Comparison of ENCODE assay signal across 13 mouse cellular contexts in the genomic region with DNA sequence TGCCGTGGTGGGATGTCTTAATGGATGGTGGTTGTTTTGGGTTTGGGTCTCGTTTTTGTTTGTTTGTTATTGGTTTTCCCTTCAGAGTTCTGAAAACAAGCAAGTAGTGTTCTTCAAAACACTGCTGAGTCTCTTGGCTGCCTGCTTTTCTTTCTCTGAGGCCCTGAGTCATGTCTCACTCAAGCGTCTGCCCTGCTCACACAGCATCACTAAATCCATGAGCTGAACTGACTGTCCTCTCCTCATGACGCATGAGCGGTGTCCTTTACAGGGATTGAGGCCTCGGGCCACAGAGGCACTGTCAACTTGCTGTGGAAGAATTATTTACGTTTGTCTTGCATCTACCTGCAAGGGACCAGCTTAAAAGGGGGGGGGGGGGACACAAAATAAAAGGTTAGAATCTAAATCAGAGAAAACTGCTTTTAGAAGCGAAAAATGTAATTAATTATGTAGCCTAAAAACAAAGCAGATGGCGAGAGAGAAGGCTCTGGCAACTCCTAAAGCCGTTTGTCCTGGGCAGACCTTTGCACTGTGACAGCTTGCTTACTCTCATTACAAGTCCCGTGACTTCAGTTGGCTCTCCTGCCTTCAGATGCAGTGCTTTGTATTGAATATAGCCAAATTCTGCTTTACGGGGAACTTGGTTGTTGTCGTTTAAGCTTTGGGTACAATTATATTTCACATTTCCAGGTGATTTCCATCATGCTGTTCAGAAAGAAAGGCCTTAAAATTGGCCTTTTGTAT. TPM values are rescaled to one million over a fixed set of nuclear protein-coding genes. Genes with fewer than 3 reads are reported as not detected.
DNase-seq lines count a peak whose midpoint lies in the region; ATAC-seq and TF ChIP-seq lines count a peak whose summit lies in the region.
"Had no signal": no experiment of that assay in that cellular context is flagged by ENCODE, and none has a peak within 500 bp of the region (broad histone marks: within the 10 kb centered on the region; RNA-seq: fewer than 3 reads in every experiment).

No protein-coding gene starts in this region.

- no peak overlapping the region for H3K9ac ChIP-seq in forebrain, embryonic 13.5 days
- H3K9ac ChIP-seq in hindbrain, postnatal 0 days (replicated peaks; ENCODE audit: low read length): no peak overlapping the region
- no peak overlapping the region for H3K9ac ChIP-seq in heart, embryonic 11.5 days (ENCODE audit: low read depth, low read length)
- H3K9ac ChIP-seq: lung, embryonic 14.5 days had no signal

- no peak overlapping the region for H3K4me3 ChIP-seq in forebrain, embryonic 13.5 days
- no peak overlapping the region for H3K4me3 ChIP-seq in forebrain, embryonic 10.5 days
- H3K4me3 ChIP-seq in layer of hippocampus, adult 2 months: no peak overlapping the region
- H3K4me3 ChIP-seq in hindbrain, postnatal 0 days (ENCODE audit: low read length): no peak overlapping the region
- H3K4me3 ChIP-seq in heart, embryonic 11.5 days (ENCODE audit: low read depth, low read length): no peak overlapping the region
- H3K4me3 ChIP-seq: heart, adult 2 months had no signal

- H3K9me3 ChIP-seq in forebrain, embryonic 13.5 days (replicated peaks): no peaks in the 10 kb centered on the region
- no peaks in the 10 kb centered on the region for H3K9me3 ChIP-seq in forebrain, embryonic 10.5 days
- no peaks in the 10 kb centered on the region for H3K9me3 ChIP-seq in hindbrain, postnatal 0 days (ENCODE audit: low read length)
- no peaks in the 10 kb centered on the region for H3K9me3 ChIP-seq in heart, embryonic 11.5 days (replicated peaks; ENCODE audit: control insufficient read depth, low read length)

- 64% methylated on average over 13 of the region's 13 CpGs for WGBS in forebrain, embryonic 13.5 days
- 73% methylated on average over 13 of the region's 13 CpGs for WGBS in forebrain, embryonic 10.5 days
- 53% methylated on average over 13 of the region's 13 CpGs for WGBS in hindbrain, postnatal 0 days
- WGBS in heart, embryonic 11.5 days (ENCODE audit: insufficient replicate concordance): 83% methylated on average over 13 of the region's 13 CpGs

- ATAC-seq in forebrain, embryonic 13.5 days: no peak
- peak; percentile 45; the same call in 1 of the 2 replicates for ATAC-seq in hindbrain, postnatal 0 days
- ATAC-seq in heart, embryonic 11.5 days (replicated peaks; ENCODE audit: insufficient number of reproducible peaks, low FRiP score, low TSS enrichment): no peak

- H3K36me3 ChIP-seq in forebrain, embryonic 13.5 days (ENCODE audit: poor library complexity, severe bottlenecking): peaks cover 52% of the 10 kb centered on the region
- peaks cover 65% of the 10 kb centered on the region for H3K36me3 ChIP-seq in forebrain, embryonic 10.5 days (replicated peaks)
- peaks cover 33% of the 10 kb centered on the region for H3K36me3 ChIP-seq in hindbrain, postnatal 0 days (ENCODE audit: insufficient read depth, low read length)
- peaks cover 11% of the 10 kb centered on the region for H3K36me3 ChIP-seq in heart, embryonic 11.5 days (ENCODE audit: control insufficient read depth, insufficient read depth, low read length)

- DNase-seq in forebrain, embryonic 10.5 days (ENCODE audit: extremely low spot score, low spot score): no peak
- no peak for DNase-seq in layer of hippocampus, adult 2 months (ENCODE audit: low spot score in 2 of 2)
- no peak for DNase-seq in layer of hippocampus, adult 11-12 months (ENCODE audit: low spot score)
- peak; percentile 80 for DNase-seq in cerebellum, adult 9-10 months
- DNase-seq in hindbrain, postnatal 0 days (ENCODE audit: low spot score): peak; percentile 48
- no peak for DNase-seq in embryo, embryonic 11 days
- DNase-seq: B cell, adult 2 months; heart, adult 2 months; lung, embryonic 14.5 days; thymus, adult 18-20 months had no signal

- peak overlapping the region; percentile 44 for H3K27ac ChIP-seq in forebrain, embryonic 13.5 days
- H3K27ac ChIP-seq in forebrain, embryonic 10.5 days: no peak overlapping the region
- H3K27ac ChIP-seq in layer of hippocampus, adult 2 months: peak overlapping the region; percentile 29
- H3K27ac ChIP-seq in hindbrain, postnatal 0 days: 0 out of 2 replicates have a peak overlapping the region, but pooled peaks have one; percentile 5
- H3K27ac ChIP-seq in heart, embryonic 11.5 days (ENCODE audit: low read depth, low read length): no peak overlapping the region
- H3K27ac ChIP-seq: heart, adult 2 months had no signal

- no peaks in the 10 kb centered on the region for H3K27me3 ChIP-seq in forebrain, embryonic 13.5 days
- no peaks in the 10 kb centered on the region for H3K27me3 ChIP-seq in forebrain, embryonic 10.5 days (ENCODE audit: poor library complexity, severe bottlenecking)
- no peaks in the 10 kb centered on the region for H3K27me3 ChIP-seq in hindbrain, postnatal 0 days (ENCODE audit: insufficient read depth, low read length)
- H3K27me3 ChIP-seq in heart, embryonic 11.5 days (ENCODE audit: control insufficient read depth, insufficient read depth, low read length): no peaks in the 10 kb centered on the region

- peaks cover 30% of the 10 kb centered on the region for H3K4me1 ChIP-seq in forebrain, embryonic 13.5 days
- peaks cover 41% of the 10 kb centered on the region for H3K4me1 ChIP-seq in forebrain, embryonic 10.5 days
- no peaks in the 10 kb centered on the region for H3K4me1 ChIP-seq in hindbrain, postnatal 0 days (ENCODE audit: insufficient read depth, low read length)
- H3K4me1 ChIP-seq in heart, embryonic 11.5 days (ENCODE audit: control insufficient read depth, insufficient read depth, low read length): peaks cover 8% of the 10 kb centered on the region; the same call in 1 of the 2 replicates

- no peak for TF ChIP-seq CTCF in layer of hippocampus, adult 2 months (conservative IDR thresholded peaks at IDR 0.05)
- TF ChIP-seq CTCF in hindbrain, postnatal 0 days (IDR thresholded peaks at IDR 0.05; ENCODE audit: low read depth): no peak

- no peak overlapping the region for H3K4me2 ChIP-seq in forebrain, embryonic 13.5 days
- no peak overlapping the region for H3K4me2 ChIP-seq in hindbrain, postnatal 0 days (ENCODE audit: low read depth, low read length)
- H3K4me2 ChIP-seq in heart, embryonic 11.5 days: no peak overlapping the region
- H3K4me2 ChIP-seq: lung, embryonic 14.5 days; midbrain, embryonic 11.5 days had no signal

RNA-seq across cellular contexts. Expression of gene Tor3a, which starts 29.2 kb away (rescaled TPM):
- 3.7 and 6.4 TPM in 2 replicates for polyA plus RNA-seq in forebrain, embryonic 13.5 days (2015; fragmentation: Nextera tagmentation; extraction: Ambion mirVana)
- polyA plus RNA-seq in forebrain, embryonic 10.5 days (2016; fragmentation: Nextera tagmentation; extraction: Ambion mirVana): 5.4 and 6.2 TPM in 2 replicates
- total RNA-seq in layer of hippocampus, adult 2 months (2021): 1 to 10 TPM; 7.1 to 8.2 TPM
- 2.4 and 5.6 TPM in 2 replicates for total RNA-seq in hindbrain, postnatal 0 days (2014; rRNA removed)
- polyA plus RNA-seq in hindbrain, postnatal 0 days (2015; fragmentation: Nextera tagmentation; extraction: Ambion mirVana): 3.0 and 4.3 TPM in 2 replicates
- 4.5 and 5.5 TPM in 2 replicates for polyA plus RNA-seq in heart, embryonic 11.5 days (2014; fragmentation: Nextera tagmentation; extraction: Ambion mirVana)

Comparison
In these comparisons a context has a peak if more than half of its experiments do, and no peak if none do; other contexts are left out.
1. H3K27ac ChIP-seq: peak in forebrain, embryonic 13.5 days (single experiment), layer of hippocampus, adult 2 months (single experiment) and hindbrain, postnatal 0 days (single experiment); none in forebrain, embryonic 10.5 days (single experiment) and heart, embryonic 11.5 days (single experiment).
2. DNase-seq: peak in cerebellum, adult 9-10 months (single experiment) and hindbrain, postnatal 0 days (single experiment); none in forebrain, embryonic 10.5 days (single experiment), layer of hippocampus, adult 2 months (0 of 2), layer of hippocampus, adult 11-12 months (single experiment) and embryo, embryonic 11 days (single experiment).